Mouse (Mus musculus) small intestine, adult 2 months (tissue): Measurements from ENCODE around the gene Nr3c2. TPM values are rescaled to one million over a fixed set of nuclear protein-coding genes. Genes with fewer than 3 reads are reported as not detected.

ENCODE experiments used
- H3K27ac ChIP-seq: fragments of 200-500 bp; 2 replicates; pipeline ENCODE4 v1.5.1; 2012; ENCODE audit warnings: low read depth, low read length, control low read depth, inconsistent platforms; ENCODE audit not compliant: insufficient read depth
- H3K27me3 ChIP-seq: fragments of 200-500 bp; 2 replicates; pipeline ENCODE4 v1.6.1; 2012; ENCODE audit warnings: mild to moderate bottlenecking, moderate library complexity, low read length, inconsistent platforms; ENCODE audit not compliant: control insufficient read depth, insufficient read depth
- H3K36me3 ChIP-seq: fragments of 200-500 bp; 2 replicates; pipeline ENCODE4 v1.6.1; 2012; ENCODE audit warnings: mild to moderate bottlenecking, low read length, control low read depth, inconsistent platforms; ENCODE audit not compliant: control insufficient read depth, insufficient read depth
- H3K4me1 ChIP-seq: fragments of 200-500 bp; 2 replicates; pipeline ENCODE4 v1.6.1; 2012; ENCODE audit warnings: low read length, inconsistent platforms, mixed read lengths; ENCODE audit not compliant: control insufficient read depth, insufficient read depth, insufficient read length
- H3K4me3 ChIP-seq: fragments of 200-500 bp; 2 replicates; pipeline ENCODE4 v1.5.1; 2012; ENCODE audit warnings: low read depth, mild to moderate bottlenecking, control low read depth, inconsistent platforms, low read length, moderate library complexity
- CTCF ChIP-seq: fragments of 200-500 bp; IDR thresholded peaks from 2 replicates; pipeline ENCODE4 v1.5.1; 2012; ENCODE audit warnings: low read depth, mild to moderate bottlenecking, control low read depth, inconsistent platforms, low read length, moderate library complexity, mixed read lengths; ENCODE audit not compliant: insufficient replicate concordance, insufficient read length; ENCODE audit errors: extremely low read depth
- POLR2A ChIP-seq: fragments of 200-500 bp; IDR thresholded peaks from 2 replicates; pipeline ENCODE4 v1.6.1; 2012; ENCODE audit warnings: low read depth, mild to moderate bottlenecking, control low read depth, inconsistent platforms, low read length, moderate library complexity
- WGBS: fragments of 180-500 bp; shearing (Covaris S2); methylation state at CpG from one replicate; pipeline ENCODE4 v1.1.7; 2018; 5-methylcytosine and 5-hydroxymethylcytosine counted together
- polyA plus RNA-seq: library from polyadenylated mRNA; depleted of rRNA; stranded (reverse); fragments of >200 nt; gene quantifications from 2 replicates; pipeline ENCODE4 v1.2.3, GENCODE M21; 2012

Nr3c2 gene
- polyA plus RNA-seq, 1 experiment = 12.0 TPM

DNA sequence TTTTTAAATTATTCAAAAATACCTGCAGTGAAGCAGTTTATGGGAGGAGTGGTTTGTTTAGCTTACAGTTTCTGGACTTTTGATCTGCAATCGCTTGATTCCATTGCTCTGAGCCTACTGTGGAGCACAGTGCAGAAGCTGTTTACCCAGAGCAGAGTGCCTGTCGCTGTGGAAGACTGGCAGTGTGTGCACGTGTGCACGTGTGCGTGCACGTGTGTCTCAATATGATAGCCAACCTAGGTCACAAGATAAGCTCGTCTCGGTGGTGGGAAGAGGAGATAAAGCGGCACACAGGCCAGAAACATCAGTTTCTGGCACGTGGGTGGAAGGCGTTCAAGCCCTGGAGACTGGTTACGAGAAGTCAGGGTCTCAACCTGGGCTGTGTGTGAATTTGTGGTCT is 145.6 kb downstream of the Nr3c2 start:
- H3K4me1 ChIP-seq = peaks cover 16% of the 10 kb centered on the region
- TF ChIP-seq POLR2A (no peak), CTCF (no peak)
- H3K27me3 ChIP-seq = no peaks in the 10 kb centered on the region
- WGBS = 32% methylated on average over 12 of the region's 12 CpGs
- H3K36me3 ChIP-seq = no peaks in the 10 kb centered on the region; the same call in 1 of the 2 replicates
- peak overlapping the region; percentile 75; the same call in 1 of the 2 replicates for H3K27ac ChIP-seq
- H3K4me3 ChIP-seq = no peak overlapping the region

DNA sequence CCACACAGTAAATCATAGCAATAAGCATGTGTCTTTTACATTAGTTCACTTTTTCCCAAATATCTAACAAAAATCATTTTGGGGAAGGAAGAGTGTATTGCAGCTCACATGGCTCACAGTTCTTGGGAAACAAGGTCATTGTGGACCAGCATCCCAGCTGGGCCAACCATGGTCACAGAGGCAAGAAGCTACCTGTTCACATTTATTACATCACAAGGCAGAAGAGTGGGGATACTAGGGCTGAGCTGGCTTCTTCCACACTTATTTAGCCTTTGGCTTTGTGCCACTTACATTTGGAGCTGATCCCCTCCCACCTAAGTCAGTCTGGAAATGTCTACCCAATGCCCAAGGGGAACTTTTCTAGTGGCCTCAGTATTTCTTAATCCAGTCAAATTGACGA is 146.5 kb downstream of the Nr3c2 start:
- no peaks in the 10 kb centered on the region for H3K27me3 ChIP-seq
- peak overlapping the region; percentile 96 for H3K27ac ChIP-seq
- no peak overlapping the region for H3K4me3 ChIP-seq
- H3K4me1 ChIP-seq = peaks cover 16% of the 10 kb centered on the region
- H3K36me3 ChIP-seq = no peaks in the 10 kb centered on the region; the same call in 1 of the 2 replicates
- TF ChIP-seq CTCF = no peak
- TF ChIP-seq POLR2A = no peak
- WGBS = 91% methylated on average over 1 of the region's 1 CpGs

DNA sequence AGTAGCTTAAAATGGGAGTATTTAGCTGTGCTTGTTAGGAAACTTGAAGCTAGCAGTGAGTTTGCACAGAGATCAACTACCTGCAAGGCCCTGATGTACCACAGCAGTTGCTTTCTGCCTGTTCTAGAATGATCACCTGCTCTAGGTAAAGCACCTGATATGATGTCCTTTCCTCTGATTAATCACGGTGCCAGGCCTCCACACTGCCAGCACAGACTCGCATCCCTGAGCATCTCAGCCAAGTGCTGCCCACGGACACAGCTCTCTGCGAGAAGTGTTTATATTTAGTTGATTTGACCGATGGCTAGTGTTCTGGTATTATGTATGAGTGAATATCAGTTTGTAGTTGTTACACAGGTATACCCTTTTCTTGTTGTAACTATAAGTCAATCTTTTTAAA is 147.0 kb downstream of the Nr3c2 start:
- no peaks in the 10 kb centered on the region for H3K27me3 ChIP-seq
- WGBS = 59% methylated on average over 5 of the region's 5 CpGs
- H3K4me3 ChIP-seq = no peak overlapping the region
- peaks cover 16% of the 10 kb centered on the region for H3K4me1 ChIP-seq
- H3K36me3 ChIP-seq = no peaks in the 10 kb centered on the region
- H3K27ac ChIP-seq = peak overlapping the region; percentile 96
- no peak for TF ChIP-seq POLR2A
- no peak for TF ChIP-seq CTCF

DNA sequence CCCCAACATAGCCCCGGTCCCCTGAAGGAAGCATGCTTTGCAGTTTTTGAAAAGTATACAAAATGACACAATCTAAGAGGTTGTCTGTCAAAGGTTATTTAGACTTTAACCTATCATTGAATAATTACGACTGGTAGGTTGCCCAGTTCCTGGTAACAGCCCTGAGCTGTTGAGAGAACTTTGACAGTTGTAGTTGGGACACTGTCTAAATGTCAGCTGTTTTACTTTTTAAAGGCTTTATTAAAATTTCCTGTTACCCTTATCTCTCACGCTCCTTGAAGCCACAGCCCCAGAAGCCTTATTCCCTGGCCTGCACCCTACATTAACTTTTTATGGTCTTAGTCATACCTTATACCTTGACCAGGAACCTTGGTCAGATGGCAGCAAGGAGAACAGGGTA is 147.5 kb downstream of the Nr3c2 start:
- no peaks in the 10 kb centered on the region for H3K27me3 ChIP-seq
- WGBS = 18% methylated on average over 3 of the region's 3 CpGs
- no peak overlapping the region for H3K4me3 ChIP-seq
- H3K36me3 ChIP-seq = no peaks in the 10 kb centered on the region
- TF ChIP-seq POLR2A (no peak), CTCF (no peak)
- H3K4me1 ChIP-seq = peaks cover 16% of the 10 kb centered on the region
- H3K27ac ChIP-seq = peak overlapping the region; percentile 96

GRCm38 (mm10) chr8:77051399-77052275 is 152.4 kb downstream of the Nr3c2 start:
- Histone ChIP-seq H3K36me3 (no peaks in the 10 kb centered on the region), H3K27me3 (no peaks in the 10 kb centered on the region), H3K27ac (no peak overlapping the region), H3K4me1 (peaks cover 16% of the 10 kb centered on the region), H3K4me3 (no peak overlapping the region)
- 86% methylated on average over 10 of the region's 10 CpGs for WGBS
- TF ChIP-seq POLR2A = no peak
- TF ChIP-seq CTCF = no peak

DNA sequence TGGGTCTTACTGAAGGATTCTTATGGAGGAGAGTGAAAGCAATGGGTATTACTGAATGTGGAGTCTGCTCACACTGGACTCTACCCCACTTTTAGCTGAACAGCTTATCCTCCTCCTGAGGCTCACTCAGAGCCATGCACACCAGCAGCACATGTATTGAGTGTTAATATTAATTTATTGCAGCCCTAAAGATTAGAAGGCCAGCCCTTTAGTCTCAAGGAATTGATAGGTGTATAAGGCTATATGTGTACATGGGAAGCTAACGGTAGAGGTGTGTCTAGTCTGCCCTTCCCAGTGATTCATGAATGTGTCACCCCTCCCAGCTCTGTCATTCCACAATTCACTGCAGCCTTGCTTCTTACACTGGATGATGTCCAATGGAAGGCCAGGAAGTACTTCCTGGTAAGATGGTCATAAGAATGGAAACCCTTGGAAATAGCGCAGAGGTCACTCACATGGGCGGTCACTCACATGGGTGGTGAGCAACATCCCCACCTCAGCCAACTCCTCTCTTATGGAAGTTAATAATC is 156.3 kb downstream of the Nr3c2 start:
- 63% methylated on average over 3 of the region's 3 CpGs for WGBS
- Histone ChIP-seq H3K36me3 (no peaks in the 10 kb centered on the region), H3K27ac (peak overlapping the region; percentile 82), H3K4me1 (peaks cover 14% of the 10 kb centered on the region), H3K4me3 (no peak overlapping the region), H3K27me3 (no peaks in the 10 kb centered on the region)
- TF ChIP-seq POLR2A (no peak), CTCF (no peak)

- WGBS = 70% methylated on average over 6 of the region's 6 CpGs
- TF ChIP-seq CTCF = no peak
- no peak for TF ChIP-seq POLR2A
- H3K36me3 ChIP-seq = no peaks in the 10 kb centered on the region
- peaks cover 14% of the 10 kb centered on the region for H3K4me1 ChIP-seq
- H3K4me3 ChIP-seq = no peak overlapping the region
- no peaks in the 10 kb centered on the region for H3K27me3 ChIP-seq
- H3K27ac ChIP-seq = peak overlapping the region; percentile 57
Measured at GRCm38 (mm10) chr8:77056853-77057252, 157.6 kb downstream of the Nr3c2 start.
